Mouse (Mus musculus) G1E (cell line): Measurements from ENCODE around the gene Tmco3.

ENCODE experiments used
- CTCF ChIP-seq: IDR thresholded peaks from 2 replicates; pipeline ENCODE4 v1.5.1; 2012; ENCODE audit warnings: low read depth, low read length, inconsistent platforms, mixed read lengths
- GATA1 ChIP-seq: IDR thresholded peaks from 2 replicates; pipeline ENCODE4 v1.6.1; 2012; ENCODE audit warnings: borderline replicate concordance, low read length, inconsistent platforms, mixed read lengths

DNA sequence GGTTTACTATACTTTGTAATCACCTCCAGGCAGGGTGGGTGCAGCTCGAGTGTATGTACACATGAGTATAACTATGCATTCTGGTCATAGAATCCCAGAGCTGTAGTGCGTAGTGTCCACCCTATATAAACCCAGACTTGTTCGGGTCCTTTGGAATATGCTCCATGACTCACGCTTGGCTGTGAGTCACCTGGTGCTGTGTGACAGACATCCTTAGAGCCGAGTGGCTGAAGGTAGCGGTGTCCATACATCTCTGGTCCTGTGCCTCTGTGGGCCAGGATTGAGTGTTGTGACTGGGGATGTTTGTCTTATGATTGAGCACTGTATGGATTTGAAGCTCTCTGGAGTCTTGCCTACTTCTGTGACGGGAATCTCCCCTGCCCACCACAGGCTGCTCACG lies 64.6 kb downstream of the Tmco3 start:
- TF ChIP-seq GATA1 (no peak), CTCF (no peak)
